Mouse (Mus musculus): ENCODE measurements around the gene Cul9. TPM values are rescaled to one million over a fixed set of nuclear protein-coding genes. Genes with fewer than 3 reads are reported as not detected.

Gene Cul9
- polyA plus RNA-seq, 1 experiment = 0.48 TPM

GRCm38 (mm10) chr17:46555673-46556583, 9.7 kb upstream of the Cul9 start, which contains the start of gene Srf:
Gene Srf (minus strand): TSS chr17:46556175.
- no peak for TF ChIP-seq GATA1 (IDR thresholded peaks at IDR 0.05; ENCODE audit: low read length)

GRCm38 (mm10) chr17:46554977-46555672, 8.9 kb upstream of the Cul9 start:
- TF ChIP-seq GATA1 (IDR thresholded peaks at IDR 0.05; ENCODE audit: low read length) = no peak

GRCm38 (mm10) chr17:46554646-46554976, 8.4 kb upstream of the Cul9 start:
- no peak for TF ChIP-seq GATA1 (IDR thresholded peaks at IDR 0.05; ENCODE audit: low read length)

GRCm38 (mm10) chr17:46553926-46554325, 7.7 kb upstream of the Cul9 start:
- TF ChIP-seq GATA1 (IDR thresholded peaks at IDR 0.05; ENCODE audit: low read length) = no peak

- no peak for TF ChIP-seq GATA1 (IDR thresholded peaks at IDR 0.05; ENCODE audit: low read length)
These were observed 7.3 kb upstream of the Cul9 start for GRCm38 (mm10) chr17:46553469-46553868.

- TF ChIP-seq GATA1 (IDR thresholded peaks at IDR 0.05; ENCODE audit: low read length) = no peak
These were observed 6.7 kb upstream of the Cul9 start for GRCm38 (mm10) chr17:46552841-46553423.

GRCm38 (mm10) chr17:46552151-46552550, 6.0 kb upstream of the Cul9 start:
- no peak for TF ChIP-seq GATA1 (IDR thresholded peaks at IDR 0.05; ENCODE audit: low read length)

GRCm38 (mm10) chr17:46551369-46551768, 5.2 kb upstream of the Cul9 start:
- TF ChIP-seq GATA1 (IDR thresholded peaks at IDR 0.05; ENCODE audit: low read length) = no peak

- TF ChIP-seq GATA1 (IDR thresholded peaks at IDR 0.05; ENCODE audit: low read length) = no peak
These were observed 4.7 kb upstream of the Cul9 start for GRCm38 (mm10) chr17:46550904-46551303.

- TF ChIP-seq GATA1 (IDR thresholded peaks at IDR 0.05; ENCODE audit: low read length) = no peak
These were observed 3.5 kb upstream of the Cul9 start for GRCm38 (mm10) chr17:46549642-46550041.

GRCm38 (mm10) chr17:46549193-46549592, 3.0 kb upstream of the Cul9 start:
- TF ChIP-seq GATA1 (IDR thresholded peaks at IDR 0.05; ENCODE audit: low read length) = no peak

GRCm38 (mm10) chr17:46548741-46549140, 2.6 kb upstream of the Cul9 start:
- TF ChIP-seq GATA1 (IDR thresholded peaks at IDR 0.05; ENCODE audit: low read length) = no peak

GRCm38 (mm10) chr17:46547923-46548322, 1.7 kb upstream of the Cul9 start:
- no peak for TF ChIP-seq GATA1 (IDR thresholded peaks at IDR 0.05; ENCODE audit: low read length)

GRCm38 (mm10) chr17:46546995-46547394, 807 bp upstream of the Cul9 start:
- TF ChIP-seq GATA1 (IDR thresholded peaks at IDR 0.05; ENCODE audit: low read length) = no peak

- TF ChIP-seq GATA1 (IDR thresholded peaks at IDR 0.05; ENCODE audit: low read length) = no peak
These were observed 403 bp upstream of the Cul9 start for GRCm38 (mm10) chr17:46546591-46546990.

- no peak for TF ChIP-seq GATA1 (IDR thresholded peaks at IDR 0.05; ENCODE audit: low read length)
These were observed 2.5 kb downstream of the Cul9 start for GRCm38 (mm10) chr17:46543661-46544060.
